In genomic region chr7:13024805-13025204, GRCm38 (mm10) we compare ENCODE assay signal across 8 mouse cellular contexts. TPM values are rescaled to one million over a fixed set of nuclear protein-coding genes. Genes with fewer than 3 reads are reported as not detected.
DNase-seq lines count a peak whose midpoint lies in the region; ATAC-seq and TF ChIP-seq lines count a peak whose summit lies in the region.

No protein-coding gene starts in this region.

- peak; percentile 45 for DNase-seq in T-cell, adult 2 months (ENCODE audit: low spot score)
- DNase-seq in cerebellum, postnatal 36 days = peak; percentile 77 to 83
- DNase-seq in gastrocnemius, adult 2 months = peak; percentile 80
- peak; percentile 82 to 83 for DNase-seq in left cerebral cortex, postnatal 36 days (ENCODE audit: low spot score in 2 of 2)
- peak; percentile 88 for DNase-seq in right cerebral cortex, postnatal 4 days

- peak; percentile 14 for ATAC-seq in inflammation-experienced regulatory T-cells, adult 6 months
- peak; percentile 12 for ATAC-seq in megakaryocyte-erythroid progenitor cell, adult 5-6 weeks (replicated peaks; ENCODE audit: low FRiP score, low TSS enrichment, poor library complexity, severe bottlenecking)
- ATAC-seq in monocyte, adult 5-6 weeks (replicated peaks; ENCODE audit: insufficient number of reproducible peaks, low FRiP score, low TSS enrichment, poor library complexity, severe bottlenecking) = no peak

- peak overlapping the region; percentile 99 for H3K27ac ChIP-seq in gastrocnemius, adult 2 months

- intact Hi-C loops in gastrocnemius, adult 2 months (cut with DNase I) = loop anchor here (5.0 kb wide), 1 partner anchor 48 kb away; the partner anchor contains the start of gene Zfp446
- intact Hi-C loops in left cerebral cortex, postnatal 36 days (cut with DNase I) = no loop called here

- H3K4me3 ChIP-seq in gastrocnemius, adult 2 months = peak overlapping the region; percentile 97

- TF ChIP-seq CTCF in gastrocnemius, adult 2 months (IDR thresholded peaks at IDR 0.05) = peak; percentile 34

RNA-seq across cellular contexts. Expression of gene Chmp2a, which starts 9.8 kb away (rescaled TPM):
- 100 to 1,000 TPM in 1 of 2 experiments, 10 to 100 TPM in 1; 76.2 to 106 TPM for total RNA-seq in gastrocnemius, adult 2 months (2021)
- 100 to 1,000 TPM; 296 to 343 (median 309) TPM for polyA plus RNA-seq in inflammation-experienced regulatory T-cells, adult 6 months (2017; shearing (Covaris generic))
- total RNA-seq in left cerebral cortex, postnatal 36 days (2021) = 100 to 1,000 TPM; 124 to 136 TPM
- 159 and 192 TPM in 2 replicates for total RNA-seq in megakaryocyte-erythroid progenitor cell, adult 5-6 weeks (2014; fragmentation: Nextera tagmentation)
- total RNA-seq in megakaryocyte-erythroid progenitor cell, adult 5-6 weeks (2017) = 142 and 150 TPM in 2 replicates
- 277 to 386 TPM (median 313 TPM) in 3 replicates for total RNA-seq in monocyte, adult 5-6 weeks (2017)

RNA-seq across cellular contexts. Expression of gene Ube2m, which starts 13.3 kb away (rescaled TPM):
- 100 to 1,000 TPM; 136 to 146 TPM for total RNA-seq in gastrocnemius, adult 2 months (2021)
- polyA plus RNA-seq in inflammation-experienced regulatory T-cells, adult 6 months (2017; shearing (Covaris generic)) = 10 to 100 TPM; 14.9 to 21.8 (median 16.4) TPM
- 100 to 1,000 TPM; 210 to 252 TPM for total RNA-seq in left cerebral cortex, postnatal 36 days (2021)
- total RNA-seq in megakaryocyte-erythroid progenitor cell, adult 5-6 weeks (2014; fragmentation: Nextera tagmentation) = 222 and 267 TPM in 2 replicates
- total RNA-seq in megakaryocyte-erythroid progenitor cell, adult 5-6 weeks (2017) = 106 and 110 TPM in 2 replicates
- 44.8 to 67.8 TPM (median 54.9 TPM) in 3 replicates for total RNA-seq in monocyte, adult 5-6 weeks (2017)

RNA-seq across cellular contexts. Expression of gene Zbtb45, which starts 15.0 kb away (rescaled TPM):
- total RNA-seq in gastrocnemius, adult 2 months (2021) = 1 to 10 TPM; 3.3 to 4.4 TPM
- 1 to 10 TPM; 5.4 to 8.0 (median 6.5) TPM for polyA plus RNA-seq in inflammation-experienced regulatory T-cells, adult 6 months (2017; shearing (Covaris generic))
- total RNA-seq in left cerebral cortex, postnatal 36 days (2021) = 10 to 100 TPM; 35.8 to 36.5 TPM
- 14.0 and 30.8 TPM in 2 replicates for total RNA-seq in megakaryocyte-erythroid progenitor cell, adult 5-6 weeks (2014; fragmentation: Nextera tagmentation)
- 5.1 and 9.2 TPM in 2 replicates for total RNA-seq in megakaryocyte-erythroid progenitor cell, adult 5-6 weeks (2017)
- total RNA-seq in monocyte, adult 5-6 weeks (2017) = 3.6 to 5.7 TPM (median 3.8 TPM) in 3 replicates

RNA-seq across cellular contexts. Expression of gene Trim28, which starts 25.9 kb away (rescaled TPM):
- total RNA-seq in gastrocnemius, adult 2 months (2021) = 10 to 100 TPM; 71.3 to 71.5 TPM
- 10 to 100 TPM; 42.1 to 76.8 (median 57.0) TPM for polyA plus RNA-seq in inflammation-experienced regulatory T-cells, adult 6 months (2017; shearing (Covaris generic))
- total RNA-seq in left cerebral cortex, postnatal 36 days (2021) = 100 to 1,000 TPM; 199 to 217 TPM
- total RNA-seq in megakaryocyte-erythroid progenitor cell, adult 5-6 weeks (2014; fragmentation: Nextera tagmentation) = 654 and 831 TPM in 2 replicates
- total RNA-seq in megakaryocyte-erythroid progenitor cell, adult 5-6 weeks (2017) = 556 and 566 TPM in 2 replicates
- total RNA-seq in monocyte, adult 5-6 weeks (2017) = 150 to 169 TPM (median 158 TPM) in 3 replicates

RNA-seq across cellular contexts. Expression of gene Slc27a5, which starts 26.8 kb away (rescaled TPM):
- total RNA-seq in gastrocnemius, adult 2 months (2021) = under 1 TPM in 1 of 2 experiments, not detected in 1; 0.42 TPM
- polyA plus RNA-seq in inflammation-experienced regulatory T-cells, adult 6 months (2017; shearing (Covaris generic)) = 1 to 10 TPM in 1 of 3 experiments, under 1 TPM in 2; 0.41 to 1.2 (median 0.64) TPM
- total RNA-seq in left cerebral cortex, postnatal 36 days (2021) = under 1 TPM in 1 of 2 experiments, not detected in 1; 0.34 TPM
- not detected in 2 replicates for total RNA-seq in megakaryocyte-erythroid progenitor cell, adult 5-6 weeks (2014; fragmentation: Nextera tagmentation)
- not detected in 2 replicates for total RNA-seq in megakaryocyte-erythroid progenitor cell, adult 5-6 weeks (2017)
- total RNA-seq in monocyte, adult 5-6 weeks (2017) = 1.6 TPM in 1 of 3 replicates, not detected in the others
